Mouse (Mus musculus) heart, embryonic 10.5 days (tissue): Measurements from ENCODE around the gene Trim25. TPM values are rescaled to one million over a fixed set of nuclear protein-coding genes. Genes with fewer than 3 reads are reported as not detected.

Experiments
- DNase-seq: peaks from one replicate; pipeline ENCODE4 v3.0.0-alpha.2; 2017; ENCODE audit warnings: low spot score
- H3K27ac ChIP-seq: fragments of 300-500 bp; sonication (generic); 2 replicates; pipeline ENCODE4 v1.5.1; 2016; ENCODE audit warnings: mild to moderate bottlenecking
- H3K27me3 ChIP-seq: fragments of 300-500 bp; sonication (generic); 2 replicates; pipeline ENCODE4 v1.6.1; 2016; ENCODE audit warnings: mild to moderate bottlenecking; ENCODE audit not compliant: poor library complexity, insufficient read depth, severe bottlenecking
- H3K36me3 ChIP-seq: fragments of 300-500 bp; sonication (generic); 2 replicates; pipeline ENCODE4 v1.6.1; 2016; ENCODE audit warnings: mild to moderate bottlenecking, moderate library complexity
- H3K4me1 ChIP-seq: fragments of 300-500 bp; sonication (generic); 2 replicates; pipeline ENCODE4 v1.6.1; 2016; ENCODE audit warnings: mild to moderate bottlenecking
- H3K4me3 ChIP-seq: fragments of 300-500 bp; sonication (generic); 2 replicates; pipeline ENCODE4 v1.5.1; 2016; ENCODE audit warnings: mild to moderate bottlenecking, moderate library complexity
- H3K9me3 ChIP-seq: fragments of 300-500 bp; sonication (generic); 2 replicates; pipeline ENCODE4 v1.6.1; 2016; ENCODE audit warnings: mild to moderate bottlenecking, moderate library complexity
- WGBS: fragments of 180-500 bp; shearing (Covaris S2); methylation state at CpG from one replicate; pipeline ENCODE4 v1.1.7; 2016; 5-methylcytosine and 5-hydroxymethylcytosine counted together
- polyA plus RNA-seq: library from polyadenylated mRNA; unstranded; fragments of >200 nt; fragmentation: Nextera tagmentation; extraction: Ambion mirVana; gene quantifications from 2 replicates; pipeline ENCODE4 v1.2.1, GENCODE M21; 2016

Gene Trim25
- polyA plus RNA-seq, 1 experiment from 2014 or later, result 12.7 TPM

- Histone ChIP-seq H3K27me3 (no peaks in the 10 kb centered on the region; the same call in 1 of the 2 replicates), H3K36me3 (no peaks in the 10 kb centered on the region), H3K27ac (peak overlapping the region; percentile 91; the same call in 1 of the 2 replicates), H3K9me3 (no peaks in the 10 kb centered on the region), H3K4me1 (peaks cover 29% of the 10 kb centered on the region), H3K4me3 (no peak overlapping the region; the same call in 1 of the 2 replicates)
- 11% methylated on average over 3 of the region's 3 CpGs for WGBS
- DNase-seq, result no peak
Observed at GRCm38 (mm10) chr11:88998406-88998805, 770 bp upstream of the Trim25 start.

GRCm38 (mm10) chr11:88999723-89000526 is 749 bp downstream of the Trim25 start:
- Histone ChIP-seq H3K9me3 (no peaks in the 10 kb centered on the region), H3K36me3 (no peaks in the 10 kb centered on the region), H3K27me3 (no peaks in the 10 kb centered on the region; the same call in 1 of the 2 replicates), H3K4me3 (peak overlapping the region; percentile 81), H3K4me1 (peaks cover 35% of the 10 kb centered on the region), H3K27ac (peak overlapping the region; percentile 91)
- no peak for DNase-seq
- WGBS, result 19% methylated on average over 33 of the region's 33 CpGs

DNA sequence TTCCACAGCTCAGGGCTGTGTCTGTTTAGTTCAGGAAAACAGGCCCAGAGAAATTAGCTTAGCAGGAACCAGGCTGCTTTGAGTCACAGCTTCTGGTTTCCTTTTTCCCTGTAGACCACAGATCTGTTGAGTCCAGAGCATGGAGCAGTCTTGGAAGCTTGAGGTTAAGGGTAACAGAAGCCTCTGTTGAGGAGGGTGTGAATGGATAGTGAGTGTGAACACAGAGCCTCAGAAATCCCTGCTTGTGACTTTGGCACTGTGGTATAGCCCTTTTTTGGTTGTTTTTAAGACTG is 1.3 kb downstream of the Trim25 start:
- no peaks in the 10 kb centered on the region; the same call in 1 of the 2 replicates for H3K27me3 ChIP-seq
- H3K4me3 ChIP-seq, result peak overlapping the region; percentile 81
- peaks cover 35% of the 10 kb centered on the region for H3K4me1 ChIP-seq
- no peak for DNase-seq
- peak overlapping the region; percentile 91 for H3K27ac ChIP-seq
- no peaks in the 10 kb centered on the region for H3K9me3 ChIP-seq
- H3K36me3 ChIP-seq, result no peaks in the 10 kb centered on the region

DNA sequence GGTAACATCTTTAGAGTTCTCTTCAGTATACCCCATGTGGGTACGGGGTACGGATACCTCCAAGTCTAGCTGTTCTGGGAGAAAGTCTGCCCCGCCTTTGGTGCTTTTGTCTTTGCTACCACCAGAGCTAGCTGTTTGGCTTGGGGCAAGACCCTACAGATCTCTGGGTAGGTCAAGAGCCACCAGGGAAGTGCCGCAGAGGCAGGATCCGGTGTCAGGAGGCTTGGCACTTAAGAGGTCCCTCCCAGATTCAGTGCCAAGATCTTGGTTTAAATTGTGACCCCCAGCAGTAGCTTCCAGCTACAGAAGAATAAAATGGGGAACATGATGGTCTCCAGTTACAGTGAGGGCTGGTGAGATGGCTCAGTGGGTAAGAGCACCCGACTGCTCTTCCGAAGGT is 2.4 kb downstream of the Trim25 start:
- Histone ChIP-seq H3K27ac (no peak overlapping the region), H3K4me1 (peaks cover 35% of the 10 kb centered on the region), H3K36me3 (peaks cover 9% of the 10 kb centered on the region; the same call in 1 of the 2 replicates), H3K27me3 (no peaks in the 10 kb centered on the region; the same call in 1 of the 2 replicates), H3K9me3 (no peaks in the 10 kb centered on the region), H3K4me3 (0 out of 2 replicates have a peak overlapping the region, but pooled peaks have one; percentile 22)
- WGBS, result 95% methylated on average over 7 of the region's 7 CpGs
- DNase-seq, result no peak

DNA sequence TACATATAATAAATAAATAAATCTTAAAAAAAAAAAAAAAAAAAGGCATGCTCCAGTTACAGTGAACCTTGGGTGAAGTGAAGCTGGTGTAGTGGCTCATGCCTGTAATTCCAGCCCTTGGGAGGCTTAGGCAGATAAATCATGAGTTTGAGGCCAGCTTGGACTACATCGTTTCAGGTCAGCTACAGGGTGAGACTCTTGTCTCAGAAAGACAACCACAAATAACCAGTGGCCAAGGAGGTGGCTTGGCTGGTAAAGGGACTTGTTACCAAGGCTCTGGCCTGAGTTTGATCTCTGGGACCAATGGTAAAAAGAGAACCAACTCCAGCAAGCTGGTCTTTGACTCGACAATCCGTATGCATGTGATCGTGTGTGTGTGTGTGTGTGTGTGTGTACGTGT is 2.9 kb downstream of the Trim25 start:
- H3K9me3 ChIP-seq, result no peaks in the 10 kb centered on the region
- H3K4me3 ChIP-seq, result no peak overlapping the region
- no peak overlapping the region for H3K27ac ChIP-seq
- no peaks in the 10 kb centered on the region; the same call in 1 of the 2 replicates for H3K27me3 ChIP-seq
- H3K36me3 ChIP-seq, result peaks cover 13% of the 10 kb centered on the region; the same call in 1 of the 2 replicates
- peaks cover 35% of the 10 kb centered on the region for H3K4me1 ChIP-seq
- 87% methylated on average over 5 of the region's 5 CpGs for WGBS
- DNase-seq, result no peak

DNA sequence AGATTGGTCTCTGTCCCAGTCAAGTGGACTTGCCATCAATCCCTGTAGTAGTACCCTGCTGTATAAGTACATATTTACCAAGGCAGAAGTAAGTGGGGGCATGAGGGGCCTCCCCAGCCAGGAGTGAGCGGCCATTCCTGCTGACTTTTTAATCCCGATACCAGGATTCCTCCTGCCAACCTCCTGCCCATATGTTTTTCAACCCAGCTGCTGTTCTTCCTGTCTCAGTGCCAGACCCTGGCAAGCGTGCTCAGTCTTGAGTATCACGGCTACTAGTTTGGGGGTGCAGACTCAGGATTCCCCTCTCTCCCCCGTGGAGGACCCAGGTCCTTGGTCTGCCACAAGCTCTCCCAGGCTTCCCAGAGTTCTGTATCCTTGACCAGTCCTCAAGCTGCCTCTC is 3.4 kb downstream of the Trim25 start:
- no peak overlapping the region for H3K4me3 ChIP-seq
- no peak for DNase-seq
- H3K27ac ChIP-seq, result no peak overlapping the region

DNA sequence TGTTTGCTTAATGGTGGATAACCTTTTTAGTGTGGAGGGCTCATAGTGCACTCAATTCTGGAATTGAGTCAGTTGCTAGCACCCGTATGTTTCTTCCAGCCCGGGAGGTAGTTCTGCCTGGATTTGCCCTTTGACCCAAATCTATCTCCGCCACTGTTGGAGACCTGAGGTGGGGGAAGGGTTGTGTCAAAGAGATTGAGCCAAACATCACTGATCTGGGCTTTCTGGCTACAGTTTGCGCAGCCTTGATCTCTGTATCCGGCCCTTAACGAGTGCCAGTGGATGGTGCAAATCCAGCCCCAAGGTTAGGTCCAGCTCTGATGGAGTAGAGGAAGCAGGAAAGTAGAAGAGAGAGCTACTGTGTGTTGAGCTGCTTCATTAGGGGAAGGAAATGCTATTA is 3.9 kb downstream of the Trim25 start:
- Histone ChIP-seq H3K9me3 (no peaks in the 10 kb centered on the region), H3K27ac (no peak overlapping the region), H3K27me3 (no peaks in the 10 kb centered on the region; the same call in 1 of the 2 replicates), H3K36me3 (peaks cover 14% of the 10 kb centered on the region; the same call in 1 of the 2 replicates), H3K4me1 (peaks cover 35% of the 10 kb centered on the region), H3K4me3 (no peak overlapping the region)
- no peak for DNase-seq
- 47% methylated on average over 6 of the region's 6 CpGs for WGBS

More for the DNA sequence above, 3.4 kb downstream of the Trim25 start:
- Histone ChIP-seq H3K27me3 (no peaks in the 10 kb centered on the region; the same call in 1 of the 2 replicates), H3K9me3 (no peaks in the 10 kb centered on the region), H3K4me1 (peaks cover 35% of the 10 kb centered on the region), H3K36me3 (peaks cover 14% of the 10 kb centered on the region; the same call in 1 of the 2 replicates)
- WGBS, result 83% methylated on average over 5 of the region's 5 CpGs

GRCm38 (mm10) chr11:89003726-89004125 is 4.5 kb downstream of the Trim25 start:
- Histone ChIP-seq H3K27me3 (no peaks in the 10 kb centered on the region; the same call in 1 of the 2 replicates), H3K27ac (no peak overlapping the region), H3K4me1 (peaks cover 32% of the 10 kb centered on the region), H3K4me3 (no peak overlapping the region), H3K9me3 (no peaks in the 10 kb centered on the region), H3K36me3 (peaks cover 15% of the 10 kb centered on the region; the same call in 1 of the 2 replicates)
- DNase-seq, result no peak
- 81% methylated on average over 4 of the region's 4 CpGs for WGBS

DNA sequence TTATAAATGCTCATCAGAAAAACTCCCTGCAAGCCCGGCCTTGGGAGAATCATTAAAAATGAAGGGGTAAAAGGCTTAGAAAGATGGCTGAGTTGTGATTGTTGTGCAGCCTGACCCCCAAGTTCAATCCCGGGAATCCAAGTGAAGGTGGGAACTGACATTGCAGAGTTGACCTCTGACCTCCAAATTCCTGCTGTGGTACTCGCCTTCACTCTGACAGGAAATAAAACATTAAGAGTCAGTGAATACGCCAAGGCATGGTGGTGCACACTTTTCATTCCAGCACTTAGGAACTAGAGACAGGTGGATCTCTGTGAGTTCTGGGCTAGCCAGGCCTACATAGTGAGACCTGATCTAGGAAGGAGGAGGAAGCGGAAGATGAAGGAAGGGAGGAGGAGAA is 6.3 kb downstream of the Trim25 start:
- Histone ChIP-seq H3K27ac (no peak overlapping the region), H3K4me1 (peaks cover 20% of the 10 kb centered on the region), H3K9me3 (no peaks in the 10 kb centered on the region), H3K36me3 (peaks cover 31% of the 10 kb centered on the region; the same call in 1 of the 2 replicates), H3K27me3 (no peaks in the 10 kb centered on the region; the same call in 1 of the 2 replicates), H3K4me3 (no peak overlapping the region)
- no peak for DNase-seq
- 71% methylated on average over 5 of the region's 5 CpGs for WGBS

DNA sequence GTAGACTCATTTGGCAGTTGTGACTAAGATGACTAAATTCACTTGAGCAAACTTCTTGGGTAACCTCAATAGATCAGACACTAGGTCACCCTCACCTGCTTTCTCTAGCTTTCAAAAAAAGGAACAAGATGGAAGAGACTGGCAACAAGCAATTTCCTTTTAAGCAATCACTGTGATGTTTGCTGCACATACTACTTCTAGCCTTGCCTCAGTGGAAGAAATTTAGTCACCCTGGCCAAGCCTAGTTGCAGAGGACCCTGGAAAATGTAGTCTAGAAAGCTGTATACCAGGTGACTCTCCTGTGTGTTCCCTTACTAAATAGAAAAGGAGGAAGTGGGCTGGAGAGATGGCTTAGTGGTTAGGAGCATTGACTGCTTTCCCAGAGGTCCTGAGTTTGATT is 7.2 kb downstream of the Trim25 start:
- Histone ChIP-seq H3K4me3 (no peak overlapping the region), H3K27ac (no peak overlapping the region), H3K36me3 (peaks cover 41% of the 10 kb centered on the region), H3K9me3 (no peaks in the 10 kb centered on the region), H3K27me3 (no peaks in the 10 kb centered on the region), H3K4me1 (peaks cover 19% of the 10 kb centered on the region)
- no peak for DNase-seq

- 87% methylated on average over 3 of the region's 3 CpGs for WGBS
- H3K9me3 ChIP-seq, result no peaks in the 10 kb centered on the region
- no peaks in the 10 kb centered on the region for H3K27me3 ChIP-seq
- H3K4me1 ChIP-seq, result peaks cover 13% of the 10 kb centered on the region
- H3K27ac ChIP-seq, result no peak overlapping the region
- H3K4me3 ChIP-seq, result no peak overlapping the region
- H3K36me3 ChIP-seq, result peaks cover 52% of the 10 kb centered on the region
- no peak for DNase-seq
Observed at GRCm38 (mm10) chr11:89007582-89007981, 8.4 kb downstream of the Trim25 start.

DNA sequence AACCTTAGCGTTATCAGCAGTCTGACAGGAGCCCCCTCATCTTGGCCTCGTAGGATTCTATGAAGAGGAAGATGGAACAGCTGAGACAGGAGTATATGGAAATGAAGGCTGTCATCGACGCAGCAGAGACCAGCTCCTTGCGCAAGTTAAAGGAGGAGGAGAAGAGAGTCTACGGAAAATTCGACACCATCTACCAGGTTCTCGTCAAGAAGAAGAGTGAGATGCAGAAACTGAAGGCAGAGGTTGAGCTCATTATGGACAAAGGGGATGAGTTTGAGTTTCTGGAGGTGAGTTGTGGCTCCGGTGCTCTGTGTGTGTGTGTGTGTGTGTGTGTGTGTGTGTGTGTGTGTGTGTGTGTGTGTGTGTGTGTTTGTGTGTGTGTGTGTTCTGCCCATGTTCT is 9.9 kb downstream of the Trim25 start:
- Histone ChIP-seq H3K36me3 (peaks cover 66% of the 10 kb centered on the region), H3K4me1 (no peaks in the 10 kb centered on the region), H3K27ac (no peak overlapping the region), H3K9me3 (no peaks in the 10 kb centered on the region), H3K4me3 (no peak overlapping the region), H3K27me3 (no peaks in the 10 kb centered on the region)
- WGBS, result 85% methylated on average over 9 of the region's 9 CpGs
- no peak for DNase-seq

- no peak overlapping the region for H3K27ac ChIP-seq
- H3K27me3 ChIP-seq, result no peaks in the 10 kb centered on the region
- peaks cover 71% of the 10 kb centered on the region for H3K36me3 ChIP-seq
- no peak overlapping the region for H3K4me3 ChIP-seq
- H3K4me1 ChIP-seq, result no peaks in the 10 kb centered on the region
- H3K9me3 ChIP-seq, result no peaks in the 10 kb centered on the region
- 87% methylated on average over 7 of the region's 7 CpGs for WGBS
- DNase-seq, result no peak
Observed at GRCm38 (mm10) chr11:89009496-89009895, 10.3 kb downstream of the Trim25 start.
